Comparison of ENCODE assay signal across 11 mouse cellular contexts in the genomic region with DNA sequence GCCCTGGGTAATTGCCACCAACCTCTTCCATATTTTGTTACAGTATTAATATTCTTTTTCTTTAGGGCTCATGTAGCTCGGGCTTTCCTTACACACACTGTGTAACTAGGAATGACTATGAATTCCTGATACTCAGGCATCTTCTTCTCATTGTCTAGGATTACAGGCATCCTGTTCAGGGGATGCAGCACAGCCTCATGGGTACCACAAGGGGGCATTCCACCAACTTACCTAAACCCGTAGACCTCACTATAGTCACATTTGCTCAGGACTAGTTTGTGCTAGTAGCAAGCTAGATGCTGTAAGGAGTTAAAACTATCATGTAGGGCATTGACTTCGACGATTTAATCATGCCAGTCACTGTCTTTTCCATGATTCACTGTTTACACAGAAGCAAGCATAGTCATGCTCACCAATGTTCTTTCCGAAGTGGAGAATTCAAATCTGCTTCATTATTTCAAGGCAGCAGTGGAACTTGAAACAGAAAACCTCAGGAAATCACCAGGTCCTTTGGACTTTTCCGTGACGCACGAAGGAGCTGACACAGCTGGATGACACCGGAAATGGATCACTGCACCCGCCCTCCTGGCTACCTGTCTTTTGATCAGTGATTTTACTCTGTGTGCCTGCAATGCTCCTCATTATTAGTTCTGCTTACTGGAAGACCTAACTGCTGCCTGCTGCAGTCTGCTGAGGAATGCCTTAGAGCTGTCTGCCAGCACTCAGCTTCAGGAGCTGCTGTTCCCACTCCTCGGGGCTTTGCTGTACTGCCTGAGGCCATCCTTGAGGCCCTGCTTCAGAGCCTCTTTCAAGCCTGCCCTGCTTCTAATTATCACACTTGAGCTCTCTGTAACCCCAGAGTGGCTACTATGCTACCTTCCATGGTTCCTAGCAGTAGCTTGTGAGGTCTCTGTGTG.
DNase-seq lines count a peak whose midpoint lies in the region; ATAC-seq and TF ChIP-seq lines count a peak whose summit lies in the region.
"Had no signal": no experiment of that assay in that cellular context is flagged by ENCODE, and none has a peak within 500 bp of the region (broad histone marks: within the 10 kb centered on the region; RNA-seq: fewer than 3 reads in every experiment).

No protein-coding gene starts in this region.

- no peaks in the 10 kb centered on the region for H3K36me3 ChIP-seq in forebrain, embryonic 14.5 days (ENCODE audit: control insufficient read depth, insufficient read depth, low read length)
- no peaks in the 10 kb centered on the region for H3K36me3 ChIP-seq in forebrain, embryonic 13.5 days (ENCODE audit: poor library complexity, severe bottlenecking)

- WGBS in forebrain, embryonic 14.5 days = 88% methylated on average over 11 of the region's 11 CpGs
- WGBS in forebrain, embryonic 13.5 days = 83% methylated on average over 11 of the region's 11 CpGs

- H3K27me3 ChIP-seq in forebrain, embryonic 14.5 days (replicated peaks; ENCODE audit: control insufficient read depth, insufficient read depth, low read length) = no peaks in the 10 kb centered on the region
- H3K27me3 ChIP-seq in forebrain, embryonic 13.5 days = no peaks in the 10 kb centered on the region

- no peak overlapping the region for H3K27ac ChIP-seq in forebrain, embryonic 14.5 days (ENCODE audit: low read depth, low read length)
- H3K27ac ChIP-seq in forebrain, embryonic 13.5 days = no peak overlapping the region
- no peak overlapping the region for H3K27ac ChIP-seq in gastrocnemius, adult 2 months

- no peak overlapping the region for H3K4me3 ChIP-seq in forebrain, embryonic 14.5 days (ENCODE audit: low read depth, low read length)
- no peak overlapping the region for H3K4me3 ChIP-seq in forebrain, embryonic 13.5 days
- no peak overlapping the region for H3K4me3 ChIP-seq in gastrocnemius, adult 2 months

- intact Hi-C loops in gastrocnemius, adult 2 months (cut with DNase I) = no loop called here

- H3K4me1 ChIP-seq in forebrain, embryonic 14.5 days (ENCODE audit: control insufficient read depth, insufficient read depth, low read length) = no peaks in the 10 kb centered on the region
- no peaks in the 10 kb centered on the region for H3K4me1 ChIP-seq in forebrain, embryonic 13.5 days

- no peak overlapping the region for H3K9ac ChIP-seq in forebrain, embryonic 14.5 days (ENCODE audit: low read length)
- H3K9ac ChIP-seq in forebrain, embryonic 13.5 days = no peak overlapping the region

- no peak overlapping the region for H3K4me2 ChIP-seq in forebrain, embryonic 14.5 days (ENCODE audit: low read length)
- no peak overlapping the region for H3K4me2 ChIP-seq in forebrain, embryonic 13.5 days
- H3K4me2 ChIP-seq: heart, embryonic 11.5 days had no signal

- peak; percentile 8 for DNase-seq in forebrain, embryonic 14.5 days (ENCODE audit: low spot score)
- DNase-seq in 3134 (ENCODE audit: extremely low read depth, insufficient read length, low spot score) (peak; percentile 1), WW6 (ENCODE audit: low read depth, low spot score) (peak; percentile 14)
- DNase-seq in kidney, postnatal 10 days = peak; percentile 19
- DNase-seq in gastrocnemius, adult 2 months = no peak
- no peak for DNase-seq in cerebellum, postnatal 25 days
- DNase-seq in thymus, postnatal 14 days = no peak

- no peak for TF ChIP-seq CTCF in gastrocnemius, adult 2 months (IDR thresholded peaks at IDR 0.05)

- ATAC-seq in forebrain, embryonic 14.5 days = no peak
- no peak for ATAC-seq in forebrain, embryonic 13.5 days
- ATAC-seq: forebrain, embryonic 16.5 days; hindbrain, embryonic 16.5 days had no signal

- no peaks in the 10 kb centered on the region for H3K9me3 ChIP-seq in forebrain, embryonic 14.5 days (replicated peaks; ENCODE audit: control insufficient read depth, low read length)
- no peaks in the 10 kb centered on the region for H3K9me3 ChIP-seq in forebrain, embryonic 13.5 days (replicated peaks)

Comparison
In these comparisons a context has a peak if more than half of its experiments do, and no peak if none do; other contexts are left out.
1. DNase-seq: peak in forebrain, embryonic 14.5 days (single experiment), 3134 (single experiment), WW6 (single experiment) and kidney, postnatal 10 days (single experiment); none in gastrocnemius, adult 2 months (single experiment), cerebellum, postnatal 25 days (0 of 2) and thymus, postnatal 14 days (single experiment).